Mouse (Mus musculus): Measurements from ENCODE around the gene Nos1. TPM values are rescaled to one million over a fixed set of nuclear protein-coding genes. Genes with fewer than 3 reads are reported as not detected.

Nos1 gene
- not detected in 2 replicates for total RNA-seq (2017)

DNA sequence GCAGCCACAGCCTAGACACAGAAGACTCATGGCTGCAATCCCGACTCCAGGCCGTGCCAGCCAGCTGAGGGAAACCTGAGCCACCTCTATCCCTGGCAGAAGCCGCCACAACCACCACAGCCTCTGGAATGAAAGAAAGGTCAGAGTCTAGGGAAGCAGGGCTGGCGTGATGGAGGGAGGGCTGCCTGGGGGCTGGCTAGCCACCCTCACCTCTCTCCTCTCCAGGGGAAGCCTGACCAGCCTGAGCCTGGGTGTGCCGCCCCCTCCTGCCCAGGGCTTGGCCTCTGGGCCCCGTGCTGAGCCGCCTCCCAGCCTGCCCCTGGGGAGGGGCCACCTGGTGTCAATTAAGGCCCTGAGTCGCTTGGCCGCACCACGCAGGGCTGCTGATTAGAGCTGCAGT, at the start of gene Nos1:
Gene Nos1 (plus strand): TSS at position 352 of the 400 bp plus-strand sequence.
- no peak for ATAC-seq (replicated peaks in 1 of 2; ENCODE audit: insufficient read depth in 1 of 2, low FRiP score in 2 of 2, low TSS enrichment in 1 of 2, low read depth in 1 of 2, poor library complexity in 2 of 2, severe bottlenecking in 2 of 2)

DNA sequence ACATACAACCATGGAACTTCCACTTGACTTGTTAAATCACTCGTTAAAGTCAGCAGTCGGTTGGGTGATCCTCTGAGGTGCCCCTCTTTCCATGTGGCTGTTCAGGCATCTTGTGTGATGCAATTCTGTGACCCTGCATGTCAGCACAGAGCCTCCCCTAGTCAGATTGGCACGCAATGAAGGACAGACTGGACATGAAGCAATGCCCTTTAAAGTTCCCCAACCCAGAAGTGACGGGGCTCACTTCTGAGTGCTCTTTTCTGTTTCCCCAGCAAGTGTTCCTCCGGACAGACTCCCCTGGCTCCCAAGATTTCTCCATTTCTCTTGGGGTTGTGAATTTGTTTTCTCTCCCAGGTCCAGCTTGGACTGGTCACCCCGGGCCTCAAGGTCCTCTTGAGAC, 49.5 kb upstream of the Nos1 start:
- ATAC-seq (replicated peaks in 1 of 2; ENCODE audit: insufficient read depth in 1 of 2, low FRiP score in 2 of 2, low TSS enrichment in 1 of 2, low read depth in 1 of 2, poor library complexity in 2 of 2, severe bottlenecking in 2 of 2): no peak

DNA sequence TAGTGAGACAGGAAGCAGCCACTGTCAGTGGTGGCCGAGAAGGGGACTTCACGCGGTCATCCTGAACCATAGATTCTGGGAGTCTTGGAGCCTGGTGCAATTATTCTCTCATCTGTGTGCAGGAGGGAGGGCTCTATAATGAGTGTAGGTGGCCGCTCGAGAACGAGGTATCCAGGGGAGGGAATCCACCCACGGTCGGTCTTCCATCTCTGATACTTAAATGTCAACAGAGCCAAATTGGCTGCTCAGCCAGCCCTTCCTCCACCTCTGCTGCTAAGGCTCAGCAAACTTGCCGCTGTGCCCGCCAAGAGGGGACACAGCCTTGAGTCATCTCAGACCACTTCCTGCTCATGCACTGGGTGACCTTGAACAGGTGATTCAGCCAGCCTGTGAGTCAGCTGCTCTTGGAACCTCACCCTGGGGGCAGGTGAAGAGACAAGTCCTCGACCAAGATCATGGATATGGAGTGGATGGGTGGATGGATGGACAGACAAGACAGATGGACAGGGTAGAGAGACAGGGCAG, 36.1 kb upstream of the Nos1 start:
- no peak for ATAC-seq (replicated peaks in 1 of 2; ENCODE audit: insufficient read depth in 1 of 2, low FRiP score in 2 of 2, low TSS enrichment in 1 of 2, low read depth in 1 of 2, poor library complexity in 2 of 2, severe bottlenecking in 2 of 2)

DNA sequence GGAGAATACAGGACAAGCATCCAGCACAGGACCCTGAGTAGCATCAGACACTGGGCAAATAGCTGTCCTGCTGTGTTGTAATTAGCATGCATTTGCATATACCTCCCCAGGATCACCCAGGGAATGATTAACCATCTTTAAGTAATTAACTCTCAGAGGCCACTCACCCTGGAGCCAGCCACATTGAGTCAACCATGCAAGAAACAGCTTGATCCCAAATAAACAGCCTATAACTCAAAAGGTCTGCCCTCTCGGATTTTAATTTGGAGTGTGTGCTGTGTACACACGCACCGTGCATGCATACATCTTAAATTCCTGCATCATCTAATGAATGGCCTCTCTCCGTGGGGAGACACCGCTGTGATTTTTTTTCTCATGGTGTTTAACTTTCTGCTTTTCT, 31.5 kb upstream of the Nos1 start:
- ATAC-seq (replicated peaks in 1 of 2; ENCODE audit: insufficient read depth in 1 of 2, low FRiP score in 2 of 2, low TSS enrichment in 1 of 2, low read depth in 1 of 2, poor library complexity in 2 of 2, severe bottlenecking in 2 of 2): no peak

DNA sequence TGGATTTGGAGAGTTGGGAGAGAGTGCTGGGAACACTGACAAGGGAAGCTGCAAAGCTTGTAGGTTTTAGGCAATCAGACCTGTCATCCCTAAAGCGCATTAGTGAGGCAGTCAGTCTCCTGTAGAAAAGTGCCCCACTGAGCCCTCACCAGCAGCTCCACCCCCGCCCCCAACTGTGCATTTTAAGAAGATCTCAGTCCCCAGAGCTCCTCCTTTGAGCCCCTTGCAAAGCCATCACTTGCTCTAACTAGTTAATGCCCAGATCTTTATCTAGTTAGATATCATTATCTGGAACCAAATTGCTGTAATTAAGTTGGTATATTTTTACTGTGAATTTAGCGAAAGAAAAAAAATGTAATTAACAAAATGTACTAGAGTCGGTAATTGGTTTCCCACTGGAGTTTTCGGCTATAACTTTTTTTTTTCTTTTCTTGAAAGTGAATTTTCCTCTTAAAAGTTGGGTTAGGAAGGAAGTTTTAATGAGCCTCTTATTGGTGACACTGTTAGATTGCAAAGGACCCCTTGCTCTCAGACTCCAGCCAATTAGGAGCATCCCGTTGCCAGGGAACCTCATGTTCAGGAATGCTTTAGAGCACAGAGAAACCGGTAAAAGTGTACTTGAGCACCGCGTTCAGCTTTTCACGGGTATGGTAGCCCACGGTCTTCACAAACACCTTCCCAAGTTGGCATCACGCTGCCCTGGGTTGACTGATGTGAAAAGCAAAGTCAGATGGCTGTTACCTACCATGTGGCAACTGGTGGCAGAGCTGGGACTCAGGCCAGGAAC, 22.9 kb upstream of the Nos1 start:
- ATAC-seq (replicated peaks in 1 of 2; ENCODE audit: insufficient read depth in 1 of 2, low FRiP score in 2 of 2, low TSS enrichment in 1 of 2, low read depth in 1 of 2, poor library complexity in 2 of 2, severe bottlenecking in 2 of 2): no peak

- ATAC-seq (replicated peaks in 1 of 2; ENCODE audit: insufficient read depth in 1 of 2, low FRiP score in 2 of 2, low TSS enrichment in 1 of 2, low read depth in 1 of 2, poor library complexity in 2 of 2, severe bottlenecking in 2 of 2): no peak
These were observed 19.5 kb upstream of the Nos1 start for GRCm38 (mm10) chr5:117761181-117761832.

- no peak for ATAC-seq (replicated peaks in 1 of 2; ENCODE audit: insufficient read depth in 1 of 2, low FRiP score in 2 of 2, low TSS enrichment in 1 of 2, low read depth in 1 of 2, poor library complexity in 2 of 2, severe bottlenecking in 2 of 2)
These were observed 16.3 kb upstream of the Nos1 start for GRCm38 (mm10) chr5:117764496-117764895.

DNA sequence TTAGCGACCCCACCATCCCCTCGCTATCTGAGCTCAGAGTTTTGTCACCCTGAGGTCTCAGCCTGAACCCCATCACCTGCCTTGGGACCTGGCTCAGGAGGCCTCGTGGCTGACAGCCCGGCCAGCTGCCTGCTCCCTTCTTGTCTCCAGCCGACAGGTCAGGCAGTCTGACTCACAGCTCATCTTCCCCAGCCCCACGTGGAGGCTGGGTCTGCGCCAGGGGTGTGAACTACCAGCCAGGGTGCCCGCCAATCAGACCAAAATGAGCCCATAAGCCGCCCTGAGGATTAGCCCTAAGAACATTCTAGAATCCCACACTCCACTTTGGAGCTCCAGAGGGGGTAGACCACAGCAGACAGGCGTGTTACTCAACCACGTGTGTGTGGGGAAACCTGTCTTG, 1.7 kb upstream of the Nos1 start:
- no peak for ATAC-seq (replicated peaks in 1 of 2; ENCODE audit: insufficient read depth in 1 of 2, low FRiP score in 2 of 2, low TSS enrichment in 1 of 2, low read depth in 1 of 2, poor library complexity in 2 of 2, severe bottlenecking in 2 of 2)

DNA sequence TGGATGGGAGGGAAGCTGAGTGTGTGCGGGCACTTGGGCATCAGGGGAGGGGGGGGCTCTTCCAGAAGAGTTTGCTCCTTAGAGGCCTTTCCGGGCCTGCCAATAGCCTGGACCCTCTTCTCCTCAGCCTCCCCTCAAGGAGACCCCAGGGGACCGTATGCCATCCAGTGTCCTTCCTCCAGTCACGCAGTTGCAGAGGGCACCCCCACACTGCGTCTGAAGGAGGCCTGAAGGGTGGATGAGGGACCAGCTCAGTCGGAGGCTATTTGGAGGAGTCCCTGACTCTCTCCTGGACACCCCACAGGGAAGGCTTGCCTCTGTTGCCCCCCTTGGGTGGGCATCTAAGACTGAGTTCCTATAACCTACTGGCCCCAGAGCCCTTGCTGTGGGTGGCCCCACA, 346 bp downstream of the Nos1 start:
- ATAC-seq (replicated peaks in 1 of 2; ENCODE audit: insufficient read depth in 1 of 2, low FRiP score in 2 of 2, low TSS enrichment in 1 of 2, low read depth in 1 of 2, poor library complexity in 2 of 2, severe bottlenecking in 2 of 2): no peak

GRCm38 (mm10) chr5:117790071-117790470, 9.2 kb downstream of the Nos1 start:
- ATAC-seq (replicated peaks in 1 of 2; ENCODE audit: insufficient read depth in 1 of 2, low FRiP score in 2 of 2, low TSS enrichment in 1 of 2, low read depth in 1 of 2, poor library complexity in 2 of 2, severe bottlenecking in 2 of 2): no peak

DNA sequence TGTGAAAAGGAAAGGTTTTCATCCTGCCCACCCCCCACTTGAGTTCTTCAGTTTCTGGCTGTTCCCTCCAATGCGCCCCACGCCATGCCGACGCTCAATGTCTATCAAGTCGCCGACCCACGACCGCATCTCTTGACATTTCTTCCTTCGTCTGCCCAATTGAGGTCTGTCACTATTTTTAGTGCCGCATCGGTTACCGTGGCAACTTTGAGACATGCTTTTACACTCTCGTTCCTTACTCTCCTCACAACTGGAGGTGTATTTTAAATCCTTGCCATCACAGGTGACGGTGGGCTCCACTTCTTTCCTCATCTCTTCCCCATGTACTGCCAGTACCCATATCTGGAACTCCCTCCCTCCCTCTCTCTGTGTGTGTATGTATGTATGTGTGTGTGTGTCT, 11.0 kb downstream of the Nos1 start:
- ATAC-seq (replicated peaks in 1 of 2; ENCODE audit: insufficient read depth in 1 of 2, low FRiP score in 2 of 2, low TSS enrichment in 1 of 2, low read depth in 1 of 2, poor library complexity in 2 of 2, severe bottlenecking in 2 of 2): no peak

GRCm38 (mm10) chr5:117800849-117801248, 20.0 kb downstream of the Nos1 start:
- ATAC-seq (replicated peaks in 1 of 2; ENCODE audit: insufficient read depth in 1 of 2, low FRiP score in 2 of 2, low TSS enrichment in 1 of 2, low read depth in 1 of 2, poor library complexity in 2 of 2, severe bottlenecking in 2 of 2): no peak

DNA sequence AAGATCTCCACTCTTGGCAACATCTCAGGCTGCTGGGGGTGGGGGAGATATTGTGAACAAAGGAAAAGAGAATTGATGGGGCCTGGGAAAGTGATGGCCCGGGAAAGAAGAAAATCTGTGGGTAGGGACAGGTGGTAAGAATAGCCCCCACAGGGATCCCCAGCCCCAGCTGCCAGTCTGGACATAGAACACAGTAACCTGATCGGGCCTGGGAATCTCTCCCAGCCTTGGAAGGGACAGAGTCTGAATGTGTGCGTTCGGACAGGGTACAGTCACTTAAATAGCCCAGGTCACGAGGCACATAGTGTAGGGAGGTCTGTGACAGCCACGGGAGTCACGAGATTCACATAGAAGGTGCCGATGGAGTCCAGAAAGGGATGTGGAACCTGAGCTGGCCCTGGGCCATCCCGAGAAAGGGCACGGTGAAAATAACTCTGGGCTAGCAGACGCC, 21.3 kb downstream of the Nos1 start:
- no peak for ATAC-seq (replicated peaks in 1 of 2; ENCODE audit: insufficient read depth in 1 of 2, low FRiP score in 2 of 2, low TSS enrichment in 1 of 2, low read depth in 1 of 2, poor library complexity in 2 of 2, severe bottlenecking in 2 of 2)

- ATAC-seq (replicated peaks in 1 of 2; ENCODE audit: insufficient read depth in 1 of 2, low FRiP score in 2 of 2, low TSS enrichment in 1 of 2, low read depth in 1 of 2, poor library complexity in 2 of 2, severe bottlenecking in 2 of 2): no peak
These were observed 22.7 kb downstream of the Nos1 start for GRCm38 (mm10) chr5:117803551-117803950.

- ATAC-seq (replicated peaks in 1 of 2; ENCODE audit: insufficient read depth in 1 of 2, low FRiP score in 2 of 2, low TSS enrichment in 1 of 2, low read depth in 1 of 2, poor library complexity in 2 of 2, severe bottlenecking in 2 of 2): no peak
These were observed 30.1 kb downstream of the Nos1 start for GRCm38 (mm10) chr5:117810930-117811329.

GRCm38 (mm10) chr5:117818800-117819199, 38.0 kb downstream of the Nos1 start:
- ATAC-seq (replicated peaks in 1 of 2; ENCODE audit: insufficient read depth in 1 of 2, low FRiP score in 2 of 2, low TSS enrichment in 1 of 2, low read depth in 1 of 2, poor library complexity in 2 of 2, severe bottlenecking in 2 of 2): no peak

GRCm38 (mm10) chr5:117820445-117820844, 39.6 kb downstream of the Nos1 start:
- ATAC-seq (replicated peaks in 1 of 2; ENCODE audit: insufficient read depth in 1 of 2, low FRiP score in 2 of 2, low TSS enrichment in 1 of 2, low read depth in 1 of 2, poor library complexity in 2 of 2, severe bottlenecking in 2 of 2): no peak

- no peak for ATAC-seq (replicated peaks in 1 of 2; ENCODE audit: insufficient read depth in 1 of 2, low FRiP score in 2 of 2, low TSS enrichment in 1 of 2, low read depth in 1 of 2, poor library complexity in 2 of 2, severe bottlenecking in 2 of 2)
These were observed 43.0 kb downstream of the Nos1 start for GRCm38 (mm10) chr5:117823811-117824210.

DNA sequence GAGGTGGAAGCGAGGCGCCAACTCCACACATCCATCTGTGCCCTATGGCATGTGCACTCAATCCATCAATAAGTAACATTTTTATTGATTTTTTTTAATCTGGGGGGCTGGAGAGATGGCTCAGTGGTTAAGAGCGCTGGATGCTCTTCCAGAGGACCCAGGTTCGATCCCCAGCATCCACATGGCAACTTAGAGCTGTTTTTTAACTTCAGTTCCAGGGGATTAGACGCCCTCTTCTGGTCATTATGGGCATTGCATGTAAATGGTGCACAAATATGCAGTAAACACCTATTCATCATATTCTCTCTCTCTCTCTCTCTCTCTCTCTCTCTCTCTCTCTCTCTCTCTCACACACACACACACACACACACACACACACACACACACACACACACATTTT, 43.7 kb downstream of the Nos1 start:
- ATAC-seq (replicated peaks in 1 of 2; ENCODE audit: insufficient read depth in 1 of 2, low FRiP score in 2 of 2, low TSS enrichment in 1 of 2, low read depth in 1 of 2, poor library complexity in 2 of 2, severe bottlenecking in 2 of 2): no peak
